Mouse (Mus musculus) thymus, adult 18-20 months (tissue): ENCODE data around the gene Ccdc102a.

Experiments used
- DNase-seq, 2 experiments: peaks; one replicate each; pipeline ENCODE4 v3.0.0; 2022; ENCODE audit warnings: mixed read lengths in 2 of 2

Ccdc102a gene

DNA sequence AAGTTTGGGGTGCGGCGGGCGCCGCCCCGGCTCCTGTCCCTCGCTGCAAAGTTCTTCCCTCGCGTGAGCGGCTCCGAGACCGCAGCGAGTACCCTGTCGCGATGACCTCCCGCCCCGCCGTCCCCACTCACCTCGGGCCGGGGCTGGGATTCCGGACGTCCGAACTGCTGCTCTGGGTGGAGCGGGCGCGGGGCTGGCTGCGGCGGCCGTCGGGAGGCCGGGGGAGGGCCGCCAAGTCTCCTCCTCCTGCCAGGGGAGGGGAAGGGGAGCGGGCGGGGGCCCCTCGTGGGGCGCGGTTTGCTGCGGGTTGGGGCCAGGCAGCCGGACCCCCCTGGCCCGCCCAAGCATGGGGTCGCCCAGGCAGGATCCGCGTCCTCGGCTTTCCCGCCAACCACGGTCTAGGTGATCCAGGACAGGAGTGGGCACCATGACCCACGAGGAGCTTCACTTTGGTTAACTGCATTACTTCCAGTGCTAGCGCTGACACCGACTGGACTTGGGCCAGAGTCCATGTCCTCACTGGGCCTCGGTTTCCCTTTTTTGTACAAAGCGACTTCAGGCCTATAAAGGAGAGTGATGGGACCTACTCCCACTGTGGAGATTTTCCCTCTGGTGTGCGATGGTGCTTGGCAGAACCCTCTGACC lies at the start of gene Ccdc102a:
Gene Ccdc102a (minus strand): TSS at position 248 of the 645 bp plus-strand sequence.
- DNase-seq: no peak

DNA sequence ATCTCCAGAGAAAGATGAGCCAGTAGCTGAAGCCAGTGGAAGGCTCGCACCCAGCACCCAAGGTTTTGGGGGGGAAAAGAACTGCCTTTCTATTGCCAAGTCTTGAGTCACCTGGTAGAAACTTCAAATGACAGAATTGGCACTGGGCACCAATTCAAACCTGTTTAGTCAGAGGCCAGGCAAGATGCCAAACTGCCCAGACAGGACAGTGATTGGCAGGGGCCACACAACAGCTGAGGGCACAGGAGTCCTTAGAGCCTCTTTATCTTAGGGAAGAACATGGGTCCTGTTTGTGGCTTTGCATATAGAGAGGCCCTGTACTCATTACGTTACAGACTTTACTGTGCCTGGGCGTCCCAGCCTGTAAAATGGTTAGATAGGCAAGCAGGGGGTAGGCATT lies 49.7 kb upstream of the Ccdc102a start:
- DNase-seq: no peak

DNA sequence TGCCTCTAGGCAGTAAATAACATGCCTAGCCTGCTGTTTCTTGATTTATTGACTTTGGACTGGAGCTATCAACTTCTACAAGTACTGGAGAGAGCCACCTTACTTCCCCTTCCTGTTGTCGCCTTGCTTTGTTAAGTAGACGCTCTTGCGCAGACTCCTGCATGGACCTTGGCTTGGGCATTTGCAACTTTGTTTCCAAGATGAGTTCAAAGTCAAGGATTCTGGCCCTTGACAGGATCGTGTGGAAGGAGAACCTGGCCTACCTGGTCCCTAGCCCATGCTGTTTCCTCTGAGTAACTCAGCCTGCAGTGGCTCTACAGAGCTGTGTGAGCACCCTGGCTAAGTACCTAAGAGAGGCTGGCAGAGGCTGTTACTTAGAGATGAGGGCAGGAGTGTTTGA lies 49.2 kb upstream of the Ccdc102a start:
- no peak for DNase-seq

DNA sequence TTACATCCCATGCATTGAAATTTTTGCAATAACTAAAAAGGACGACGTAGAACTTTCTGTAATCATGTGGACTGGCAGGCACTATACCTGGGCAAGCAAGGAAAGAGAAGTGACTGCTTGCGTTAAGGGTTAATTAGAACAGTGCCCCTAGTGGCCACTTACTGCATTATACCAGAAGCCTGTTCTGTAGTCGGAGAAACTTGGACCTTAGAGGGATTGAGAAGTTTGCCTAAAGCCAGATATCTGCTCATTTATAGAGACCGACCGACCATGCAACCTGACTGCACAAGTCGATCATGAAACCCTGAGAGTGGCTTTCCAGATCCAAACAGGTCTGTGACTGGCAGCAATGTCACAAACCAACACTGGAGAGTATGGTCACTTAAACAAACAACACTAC lies 48.7 kb upstream of the Ccdc102a start:
- DNase-seq: no peak

DNA sequence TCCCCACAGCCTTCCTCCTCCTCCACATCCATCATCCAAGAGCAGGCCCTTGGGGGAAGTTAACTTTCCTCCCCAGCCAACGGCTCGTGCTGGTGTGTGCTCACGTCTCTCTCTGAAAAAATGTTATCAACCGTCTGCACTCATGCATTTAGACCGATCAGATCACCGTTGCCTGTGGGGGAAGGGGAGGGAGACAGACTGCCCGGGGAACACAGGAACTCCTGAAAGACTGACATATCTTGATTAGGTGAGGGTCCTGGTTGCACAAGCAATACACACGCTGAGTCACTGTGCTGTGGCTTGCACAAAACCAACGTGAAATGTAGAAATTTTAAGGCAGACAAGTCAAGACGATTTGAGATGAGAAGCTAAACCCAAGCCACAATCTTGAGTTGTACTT lies 46.9 kb upstream of the Ccdc102a start:
- no peak for DNase-seq

DNA sequence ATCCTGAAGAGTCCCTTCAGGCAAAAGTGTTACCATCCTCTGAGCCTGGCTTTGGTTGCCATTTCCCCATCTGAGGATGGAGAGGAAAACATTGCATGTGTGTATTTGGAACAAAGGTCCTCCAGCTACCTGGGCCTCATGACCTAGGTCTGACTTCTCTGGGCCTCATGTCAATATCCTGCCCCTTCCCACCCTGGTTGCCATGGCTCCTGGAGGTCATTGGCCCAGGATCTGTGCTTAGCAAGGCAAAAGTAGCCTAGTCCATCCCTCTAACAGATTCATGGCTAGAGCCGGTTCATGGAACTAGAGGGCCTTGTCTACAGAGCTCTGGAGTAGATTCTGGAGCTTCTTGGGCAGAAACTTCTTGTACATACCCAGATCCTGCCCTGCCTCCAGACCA lies 44.3 kb upstream of the Ccdc102a start:
- no peak for DNase-seq

DNA sequence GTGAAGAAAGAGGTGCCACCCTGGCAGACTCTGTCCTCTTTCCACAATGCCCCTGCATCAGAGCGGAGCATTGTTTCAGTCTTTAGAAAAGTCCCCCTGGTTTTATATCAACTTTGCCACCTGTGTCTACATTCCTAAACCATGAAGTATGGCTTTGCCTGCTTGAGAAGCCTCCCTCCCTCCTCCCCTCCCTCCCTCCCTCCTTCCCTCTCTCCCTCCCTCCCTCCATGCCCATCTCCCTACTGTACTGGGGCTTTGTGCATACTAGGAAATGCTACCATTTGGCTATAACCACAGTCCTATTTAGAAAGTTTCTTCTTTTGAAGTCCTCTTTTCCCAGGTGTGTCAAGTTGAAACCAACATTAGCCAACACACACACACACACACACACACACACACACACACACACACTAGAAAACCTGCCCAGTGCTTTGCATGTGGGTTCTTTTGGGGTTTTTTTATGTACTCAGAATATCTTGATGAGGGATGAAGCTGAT lies 38.2 kb upstream of the Ccdc102a start:
- peak in 1 of 2 experiments; percentile 31 for DNase-seq

DNA sequence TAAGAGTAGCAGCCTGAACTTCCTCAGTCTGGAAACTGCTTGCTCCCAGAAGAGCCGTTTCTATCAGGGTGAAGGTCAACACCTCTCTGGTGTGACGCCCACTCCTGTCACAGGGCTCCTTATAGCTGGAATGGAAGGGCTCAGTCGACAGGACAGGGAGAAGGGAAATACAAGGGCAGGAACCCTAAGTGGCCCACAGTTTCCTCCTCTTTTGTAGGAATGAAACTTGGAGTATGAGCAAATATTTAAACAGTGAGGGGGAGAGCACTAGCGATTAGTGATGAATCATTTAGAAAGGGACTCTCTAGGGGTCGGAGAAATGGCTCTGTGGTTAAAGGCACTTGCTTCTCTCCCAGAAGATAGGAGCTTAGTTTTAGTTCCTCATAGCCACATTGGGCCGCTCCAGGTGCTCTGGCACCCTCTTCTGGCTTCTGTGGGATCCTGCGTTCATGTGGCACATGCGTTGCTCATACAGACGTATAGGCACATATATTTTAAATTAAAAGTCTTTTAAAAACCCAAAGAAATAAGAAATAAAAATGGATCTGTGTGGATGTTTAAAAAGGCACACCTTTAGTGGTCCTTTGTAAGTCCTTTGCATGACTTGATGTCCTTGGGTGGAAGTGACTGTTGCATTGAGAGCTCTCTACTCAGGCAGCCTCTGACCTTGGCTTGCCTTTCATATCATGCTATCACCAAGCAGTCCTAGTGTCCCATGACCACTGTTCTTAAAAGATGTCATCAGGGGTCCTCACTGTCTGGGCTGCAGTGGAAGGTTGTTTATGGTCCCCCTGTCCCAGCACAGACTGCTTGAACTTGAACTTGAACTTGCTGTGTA lies 37.2 kb upstream of the Ccdc102a start:
- DNase-seq: peak in 1 of 2 experiments; percentile 44

DNA sequence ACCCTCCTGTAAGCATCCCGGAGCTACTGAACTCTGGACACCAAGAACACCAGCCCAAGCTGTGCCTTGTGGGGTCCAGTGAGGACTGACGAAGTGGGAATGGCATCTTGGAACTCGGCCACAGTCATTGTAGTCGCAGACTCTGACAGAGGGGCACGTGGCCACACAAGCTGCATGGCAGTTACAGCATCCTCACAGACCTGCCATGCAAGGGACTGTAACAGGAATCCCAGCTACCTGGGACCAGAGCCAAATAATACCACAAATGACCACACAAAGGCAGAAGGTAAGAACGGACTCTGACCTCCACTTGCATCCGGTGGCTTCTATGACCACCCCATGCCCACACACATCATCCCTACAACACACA lies 36.5 kb upstream of the Ccdc102a start:
- DNase-seq: no peak

DNA sequence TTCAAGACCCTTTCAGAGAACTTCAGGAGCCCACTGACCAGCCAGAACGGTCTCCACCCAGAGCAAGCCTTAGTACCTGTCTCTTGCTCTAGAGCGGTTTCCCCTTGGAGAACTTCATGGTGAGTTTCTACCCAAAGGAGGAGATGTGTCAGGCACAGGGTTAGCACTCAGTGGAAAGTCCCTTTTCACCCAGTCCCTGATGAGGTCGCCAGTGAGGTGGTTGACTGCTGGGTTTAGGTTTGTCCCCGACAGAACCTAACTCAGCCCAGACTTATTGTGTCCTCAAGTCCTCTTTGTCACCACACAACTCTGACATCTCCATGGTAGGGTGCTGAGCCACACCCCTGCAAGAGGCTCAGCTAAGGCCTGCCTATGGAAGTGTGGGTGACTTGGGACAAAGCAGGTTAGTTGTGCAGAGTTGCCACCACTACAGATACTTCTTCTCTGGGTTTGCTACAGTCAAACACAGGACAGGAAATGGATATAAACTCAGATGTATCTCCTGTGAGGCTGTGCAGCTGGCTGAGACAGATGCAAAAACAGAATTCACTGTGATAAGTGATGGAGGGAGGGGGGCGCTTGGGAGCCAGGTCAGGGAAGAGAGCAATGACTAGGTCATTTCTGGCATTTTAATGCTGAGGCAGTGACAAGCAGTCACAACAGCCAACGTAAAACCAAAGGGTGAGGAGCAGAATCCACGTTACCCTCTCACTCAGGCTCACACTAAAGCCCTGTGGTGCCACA lies 35.9 kb upstream of the Ccdc102a start:
- DNase-seq: no peak

DNA sequence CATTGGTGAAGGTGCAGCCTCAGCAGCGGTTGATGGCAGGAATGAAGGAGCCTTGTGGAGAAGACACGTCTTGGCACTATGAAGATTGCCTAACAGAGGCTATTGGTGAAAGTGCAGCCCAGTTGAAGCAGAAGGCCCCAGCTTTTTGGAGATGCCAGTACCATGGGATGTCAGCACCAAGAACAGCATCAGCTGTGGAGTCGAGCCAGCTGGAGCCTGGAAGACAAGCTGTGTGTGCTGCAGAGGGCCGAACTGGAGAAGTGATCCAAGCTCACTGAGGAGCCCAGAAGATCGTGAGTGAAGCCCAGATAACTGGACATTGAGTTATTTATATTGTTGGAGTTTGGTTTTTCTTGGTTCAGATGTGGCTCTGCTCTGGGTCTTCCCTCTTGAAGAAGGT lies 34.2 kb upstream of the Ccdc102a start:
- DNase-seq: no peak

DNA sequence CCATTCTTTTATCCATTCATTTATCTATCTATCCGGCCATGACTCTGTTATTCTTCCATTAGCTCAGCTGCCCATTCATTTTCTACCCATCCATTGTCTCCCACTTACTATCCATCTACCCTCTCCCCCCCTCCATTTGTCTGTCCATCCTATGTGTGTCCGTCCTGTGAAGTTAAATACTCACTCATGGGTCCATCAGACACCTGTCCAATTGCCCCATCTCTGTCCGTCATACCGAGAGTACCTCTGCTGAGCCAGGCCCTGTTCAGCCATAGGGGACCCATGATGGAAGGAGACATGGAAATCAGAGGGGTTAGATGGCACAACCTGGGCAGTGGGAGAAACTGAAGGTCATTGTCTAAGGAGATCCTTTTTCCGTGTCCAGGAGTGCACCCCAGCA lies 32.6 kb upstream of the Ccdc102a start:
- DNase-seq: no peak

DNA sequence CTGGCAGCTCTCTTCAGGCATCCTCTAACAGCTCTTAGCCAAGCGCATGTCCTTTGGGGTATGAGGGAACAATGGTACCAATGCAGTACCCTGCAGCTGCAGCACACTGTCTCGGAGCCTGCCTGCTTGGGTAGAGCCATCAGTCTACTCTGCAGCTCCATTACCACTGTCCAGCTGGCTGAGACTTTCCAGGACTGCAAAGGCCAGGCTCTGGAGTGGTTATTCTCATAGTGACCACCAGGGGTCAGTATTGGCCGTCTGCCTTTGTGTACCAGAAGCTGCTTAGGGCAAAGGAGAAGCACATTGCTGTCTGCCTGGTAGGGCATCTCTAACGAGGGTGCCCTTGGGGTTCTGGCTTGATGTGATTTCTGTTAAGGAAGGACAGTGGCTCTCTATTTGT lies 32.1 kb upstream of the Ccdc102a start:
- peak; percentile 40 to 44 for DNase-seq

DNA sequence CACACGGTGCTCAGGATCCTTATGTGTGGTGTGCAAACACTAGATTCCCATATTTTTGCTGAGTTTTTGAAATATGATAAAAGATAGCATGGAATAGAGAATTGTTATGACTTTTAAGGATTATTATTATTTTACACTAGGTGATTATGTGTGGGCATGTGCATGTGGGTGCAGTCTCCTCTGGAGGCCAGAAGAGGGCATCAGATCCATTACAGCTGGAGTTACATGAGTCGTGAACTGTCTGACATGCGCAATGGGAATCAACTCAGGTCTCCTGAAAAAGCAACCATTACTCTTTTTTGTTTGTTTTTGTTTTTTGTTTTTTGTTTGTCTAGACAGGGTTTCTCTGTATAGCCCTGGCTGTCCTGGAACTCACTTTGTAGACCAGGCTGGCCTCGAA lies 31.1 kb upstream of the Ccdc102a start:
- no peak for DNase-seq

DNA sequence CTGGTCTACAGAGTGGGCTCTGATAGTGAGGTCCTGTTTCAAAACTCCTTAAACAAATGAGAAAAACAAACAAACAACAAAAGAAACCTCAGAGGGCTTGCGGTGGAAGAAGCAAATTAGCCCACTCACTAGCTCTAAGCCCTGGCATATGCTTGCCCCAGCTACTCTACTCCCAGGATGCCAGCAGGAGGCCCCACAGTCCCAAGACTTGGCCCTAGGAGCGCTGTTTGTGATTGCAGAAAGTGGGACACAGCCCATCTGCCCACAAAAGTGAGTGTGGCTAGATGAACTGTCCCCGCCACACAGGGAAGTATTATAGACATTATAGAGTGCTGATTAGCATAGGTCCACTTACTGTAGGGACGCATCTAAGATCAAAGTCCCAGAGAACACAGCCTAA lies 30.5 kb upstream of the Ccdc102a start:
- no peak for DNase-seq

DNA sequence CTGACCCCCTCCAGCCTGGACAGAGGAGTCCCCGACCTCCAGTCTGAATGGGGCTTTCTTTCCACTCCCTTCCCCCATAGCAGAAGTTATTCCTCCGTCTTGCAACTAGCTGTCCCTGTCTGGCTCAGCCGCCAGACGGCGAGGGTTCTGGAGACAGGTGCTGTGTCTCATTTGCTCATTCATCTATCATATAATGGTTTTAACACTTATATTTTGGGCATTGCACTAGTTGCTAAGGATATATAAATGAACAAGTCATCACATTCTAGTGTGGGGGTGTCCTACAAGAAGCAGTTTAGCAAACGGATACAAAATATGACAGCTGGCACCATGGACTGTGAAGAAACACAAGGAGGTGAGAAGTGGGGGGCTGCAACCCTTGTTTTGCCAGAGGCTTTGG lies 27.3 kb upstream of the Ccdc102a start:
- DNase-seq: no peak

DNA sequence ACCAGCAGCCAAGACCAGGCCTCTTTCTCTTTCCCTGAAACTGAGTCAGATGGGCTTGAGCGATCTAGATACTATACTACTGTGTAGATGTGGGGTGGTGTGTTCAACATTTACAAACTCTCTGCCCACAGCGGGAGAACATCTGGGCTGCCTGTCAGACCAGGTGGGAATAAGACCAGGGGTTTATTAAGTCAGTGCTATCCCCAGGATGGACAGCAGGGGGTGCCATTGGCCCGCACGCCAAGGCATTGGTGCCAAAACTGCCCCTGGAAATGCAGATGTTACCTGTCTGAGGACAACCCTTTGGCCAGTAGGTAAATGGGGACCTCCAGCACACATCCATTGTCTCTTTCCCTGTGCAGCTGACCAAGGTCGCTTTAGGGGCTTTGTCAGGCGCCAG lies 24.7 kb upstream of the Ccdc102a start:
- peak in 1 of 2 experiments; percentile 52 for DNase-seq

DNA sequence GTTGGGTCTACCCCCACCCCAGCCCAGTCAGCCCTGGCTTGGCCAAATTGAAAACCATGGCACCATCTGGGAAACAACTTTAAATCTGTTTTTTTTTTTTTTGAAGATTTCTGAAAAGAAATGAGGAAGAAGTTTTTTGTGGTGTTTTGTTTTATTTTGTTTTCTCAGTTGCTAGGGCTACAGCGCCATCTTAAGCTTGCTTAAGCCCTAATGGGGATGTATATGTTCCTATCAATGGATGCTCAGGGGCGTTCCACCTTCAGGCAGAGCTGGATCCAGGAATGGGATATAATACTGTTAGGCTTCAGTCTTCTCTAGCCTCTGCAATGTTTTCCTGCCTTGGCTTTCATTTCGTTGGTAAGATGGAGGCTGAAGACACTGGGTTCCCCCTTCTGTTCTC lies 17.3 kb upstream of the Ccdc102a start:
- DNase-seq: no peak

DNA sequence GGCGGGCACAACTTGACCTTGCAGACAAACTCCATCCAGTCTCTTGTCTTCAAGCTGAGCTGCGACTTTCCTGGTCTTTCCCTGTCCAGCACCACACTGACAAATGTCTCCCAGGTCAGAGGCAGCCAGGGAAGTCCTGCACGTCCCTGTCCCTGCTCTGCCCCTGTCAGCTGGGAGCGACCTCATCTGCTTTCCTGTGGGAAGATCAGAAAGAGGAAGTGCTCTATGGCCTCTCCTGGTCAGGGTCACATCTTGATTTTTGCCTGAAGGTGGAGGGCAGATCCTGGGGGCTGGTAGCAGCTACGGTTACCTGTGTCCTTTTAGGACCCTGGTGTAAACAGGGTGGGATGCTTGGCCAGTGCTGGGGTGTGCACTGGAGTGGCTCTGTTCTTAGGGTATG lies 16.0 kb upstream of the Ccdc102a start:
- no peak for DNase-seq

DNA sequence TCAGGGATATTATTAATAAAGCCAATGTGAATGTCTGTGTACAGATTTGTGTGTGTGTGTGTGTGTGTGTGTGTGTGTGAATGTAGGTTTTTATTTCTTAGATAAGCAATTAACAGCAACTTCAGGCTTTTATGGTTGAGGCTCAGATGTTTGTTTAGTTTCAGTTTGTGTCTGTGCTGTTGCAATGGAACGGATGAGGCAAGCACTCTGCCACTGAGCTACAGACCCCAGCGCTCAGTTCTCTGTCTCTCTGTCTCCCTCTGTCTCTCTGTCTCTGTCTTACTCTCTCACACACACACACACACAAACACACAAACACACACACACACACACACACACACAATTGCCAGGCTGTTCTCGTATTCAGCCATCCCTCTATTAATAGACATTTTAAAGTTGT lies 10.3 kb upstream of the Ccdc102a start:
- no peak for DNase-seq

DNA sequence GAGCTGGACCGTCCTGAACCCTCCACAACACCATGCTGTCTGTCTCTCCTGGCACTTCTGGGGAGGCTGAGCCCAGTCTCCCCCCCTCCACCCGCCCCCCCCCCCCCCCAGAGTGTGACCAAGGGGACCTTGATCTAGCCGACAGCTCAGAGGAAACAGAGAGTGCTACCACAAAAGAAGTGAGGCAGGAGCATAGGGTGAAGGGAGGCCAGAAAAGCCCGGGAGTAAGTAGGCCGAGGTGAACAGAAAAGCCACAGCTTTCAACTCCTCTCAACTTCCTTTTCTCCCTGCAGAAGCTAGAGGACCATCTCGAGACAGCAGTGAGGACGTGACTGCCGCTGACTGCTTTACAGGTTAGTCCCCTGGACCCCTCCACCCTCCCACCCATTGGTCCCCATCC lies 5.5 kb upstream of the Ccdc102a start, which contains the start of gene Adgrg5:
Gene Adgrg5 (plus strand): TSS at position 290 of the 400 bp plus-strand sequence.
- DNase-seq: no peak

DNA sequence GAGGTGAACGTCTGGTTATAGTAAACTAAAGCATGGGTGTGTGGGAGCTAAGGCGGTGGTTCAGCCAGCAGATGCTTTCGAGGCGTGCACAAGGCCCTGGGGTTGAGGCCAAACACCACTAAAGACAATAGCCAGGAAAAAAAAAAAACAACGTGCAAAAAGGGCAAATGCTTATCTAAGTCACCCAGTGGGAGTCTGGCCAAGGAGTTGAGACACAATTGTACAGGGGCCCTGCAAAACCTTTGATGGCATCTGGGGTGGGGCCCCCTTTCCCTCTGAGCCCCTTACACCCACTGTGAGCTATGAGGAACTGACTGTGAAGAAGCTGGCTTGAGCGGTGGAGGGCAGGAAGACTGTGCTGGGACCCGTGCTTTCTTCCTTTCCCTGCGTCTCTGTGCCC lies 4.7 kb upstream of the Ccdc102a start:
- DNase-seq: no peak

DNA sequence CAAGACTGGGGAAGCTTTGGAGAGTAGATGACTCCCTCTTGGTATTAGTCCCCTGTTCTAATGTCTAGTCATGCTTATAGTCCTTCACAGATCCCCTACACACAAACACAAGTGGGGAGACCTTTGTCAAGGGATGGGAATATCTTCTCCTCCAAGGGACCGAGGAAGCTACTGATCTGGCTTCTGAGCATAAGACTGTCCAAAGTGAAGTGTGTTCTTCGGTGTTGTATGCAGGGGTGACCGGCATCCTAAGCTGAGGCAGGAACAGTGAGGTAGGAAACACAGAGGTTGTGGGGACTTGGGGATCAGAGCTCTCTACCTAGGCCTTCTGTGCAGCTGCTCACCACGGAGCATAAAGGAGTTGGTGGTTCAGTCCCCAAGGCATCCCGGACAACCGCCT lies 4.3 kb upstream of the Ccdc102a start:
- DNase-seq: no peak

DNA sequence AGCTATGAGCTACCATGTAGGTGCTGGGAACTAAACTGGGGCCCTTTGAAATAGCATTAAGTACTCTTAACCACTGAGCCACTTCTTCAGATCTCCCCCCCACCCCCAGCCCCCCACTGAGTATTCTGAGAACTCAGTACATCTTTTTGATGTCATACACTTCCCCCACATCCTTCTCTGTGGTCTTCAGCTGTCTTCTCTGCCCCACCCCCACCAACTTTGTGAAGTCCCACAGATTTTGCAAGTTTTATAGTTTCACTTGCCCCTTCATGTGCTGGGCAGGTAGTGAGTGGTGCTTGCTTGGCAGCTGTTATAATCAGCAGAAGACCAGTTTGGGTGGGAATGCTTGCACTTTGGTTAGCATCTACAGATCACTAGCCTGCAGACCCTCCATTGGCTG lies 1.4 kb upstream of the Ccdc102a start:
- no peak for DNase-seq
